20 mouse cellular contexts compared by ENCODE assay signal in genomic region chr14:120127481-120127880, GRCm38 (mm10).
DNase-seq lines count a peak whose midpoint lies in the region; ATAC-seq lines count a peak whose summit lies in the region.
"Had no signal": no experiment of that assay in that cellular context is flagged by ENCODE, and none has a peak within 500 bp of the region (broad histone marks: within the 10 kb centered on the region; RNA-seq: fewer than 3 reads in every experiment).

No protein-coding gene starts in this region.

- H3K27ac ChIP-seq in hindbrain, embryonic 13.5 days = no peak overlapping the region
- H3K27ac ChIP-seq: left cerebral cortex, adult 2 months; macrophage; stomach, embryonic 15.5 days had no signal

- peak; percentile 95 for ATAC-seq in common myeloid progenitor, adult 5-6 weeks (replicated peaks; ENCODE audit: low read depth, poor library complexity, severe bottlenecking)
- no peak for ATAC-seq in erythroid progenitor cell, adult 5-6 weeks (replicated peaks; ENCODE audit: low FRiP score, poor library complexity, severe bottlenecking)
- no peak for ATAC-seq in hindbrain, embryonic 13.5 days (ENCODE audit: low FRiP score)
- ATAC-seq: inflammation-experienced regulatory T-cells, adult 6 months had no signal

- H3K4me1 ChIP-seq in hindbrain, embryonic 13.5 days (replicated peaks) = no peaks in the 10 kb centered on the region
- H3K4me1 ChIP-seq: heart, embryonic 12.5 days; stomach, embryonic 15.5 days had no signal

- no peak overlapping the region for H3K9ac ChIP-seq in hindbrain, embryonic 13.5 days
- H3K9ac ChIP-seq: heart, embryonic 12.5 days; stomach, embryonic 15.5 days had no signal

- no peaks in the 10 kb centered on the region for H3K27me3 ChIP-seq in hindbrain, embryonic 13.5 days
- H3K27me3 ChIP-seq: heart, embryonic 12.5 days; stomach, embryonic 15.5 days had no signal

- 83% methylated on average over 5 of the region's 5 CpGs for WGBS in hindbrain, embryonic 13.5 days

- no peak overlapping the region for H3K4me2 ChIP-seq in hindbrain, embryonic 13.5 days
- H3K4me2 ChIP-seq: heart, embryonic 12.5 days; stomach, embryonic 15.5 days had no signal

- no peaks in the 10 kb centered on the region for H3K36me3 ChIP-seq in hindbrain, embryonic 13.5 days
- H3K36me3 ChIP-seq: heart, embryonic 12.5 days; stomach, embryonic 15.5 days had no signal

- DNase-seq in adrenal gland, adult (ENCODE audit: inconsistent age in 2 of 2, low spot score in 1 of 2) = peak; percentile 61 to 74
- no peak for DNase-seq in adrenal gland, postnatal 25 days
- peak; percentile 48 for DNase-seq in right cerebral cortex, adult 18-20 months
- DNase-seq in right cerebral cortex, postnatal 36 days (ENCODE audit: low spot score in 2 of 2) = no peak
- DNase-seq in urinary bladder, adult 2 months (ENCODE audit: low spot score) = no peak
- DNase-seq: cerebellum, postnatal 36 days; gastrocnemius, postnatal 25 days; heart, postnatal 4 days; lung, adult 18-20 months; midbrain, embryonic 14.5 days; right cerebral cortex, postnatal 4 days; thymus, postnatal 14 days had no signal

- peaks cover 6% of the 10 kb centered on the region; the same call in 1 of the 2 replicates for H3K9me3 ChIP-seq in hindbrain, embryonic 13.5 days
- H3K9me3 ChIP-seq: stomach, embryonic 15.5 days had no signal

- no peak overlapping the region for H3K4me3 ChIP-seq in hindbrain, embryonic 13.5 days
- H3K4me3 ChIP-seq: heart, embryonic 12.5 days; left cerebral cortex, adult 2 months; stomach, embryonic 15.5 days had no signal

Comparison
In these comparisons a context has a peak if more than half of its experiments do, and no peak if none do; other contexts are left out.
1. DNase-seq: peak in adrenal gland, adult (2 of 2) and right cerebral cortex, adult 18-20 months (single experiment); none in adrenal gland, postnatal 25 days (single experiment), right cerebral cortex, postnatal 36 days (0 of 2) and urinary bladder, adult 2 months (single experiment).